Mouse (Mus musculus) midbrain, embryonic 15.5 days (tissue): ENCODE measurements around the gene Shisal2a. TPM values are rescaled to one million over a fixed set of nuclear protein-coding genes. Genes with fewer than 3 reads are reported as not detected.

Source experiments
- ATAC-seq: fragments of 200-750 bp; cut with Nextera tagmentation; replicated peaks from 2 replicates; pipeline ENCODE4 v1.8.0; 2017; ENCODE audit warnings: moderate TSS enrichment
- H3K27ac ChIP-seq: fragments of 300-500 bp; sonication (generic); 2 replicates; pipeline ENCODE4 v1.5.1; 2015; ENCODE audit warnings: mild to moderate bottlenecking, inconsistent platforms
- H3K27me3 ChIP-seq: fragments of 300-500 bp; sonication (generic); replicated peaks from 2 replicates; pipeline ENCODE4 v1.6.1; 2015; ENCODE audit warnings: inconsistent platforms
- H3K36me3 ChIP-seq: fragments of 300-500 bp; sonication (generic); replicated peaks from 2 replicates; pipeline ENCODE4 v1.6.1; 2015; ENCODE audit warnings: inconsistent platforms
- H3K4me1 ChIP-seq: fragments of 300-500 bp; sonication (generic); 2 replicates; pipeline ENCODE4 v1.6.1; 2015; ENCODE audit warnings: inconsistent platforms
- H3K4me2 ChIP-seq: fragments of 300-500 bp; sonication (generic); 2 replicates; pipeline ENCODE4 v1.6.1; 2015; ENCODE audit warnings: inconsistent platforms, mild to moderate bottlenecking, moderate library complexity
- H3K4me3 ChIP-seq: fragments of 300-500 bp; sonication (generic); 2 replicates; pipeline ENCODE4 v1.5.1; 2015; ENCODE audit warnings: mild to moderate bottlenecking, inconsistent platforms
- H3K9ac ChIP-seq: fragments of 300-500 bp; sonication (generic); 2 replicates; pipeline ENCODE4 v1.6.1; 2015; ENCODE audit warnings: mild to moderate bottlenecking, inconsistent platforms
- H3K9me3 ChIP-seq: fragments of 300-500 bp; sonication (generic); 2 replicates; pipeline ENCODE4 v1.6.1; 2016; ENCODE audit warnings: inconsistent platforms
- WGBS: fragments of 180-500 bp; shearing (Covaris S2); methylation state at CpG from one replicate; pipeline ENCODE4 v1.1.7; 2015; ENCODE audit warnings: mixed read lengths; 5-methylcytosine and 5-hydroxymethylcytosine counted together
- polyA plus RNA-seq: library from polyadenylated mRNA; unstranded; fragments of >200 nt; fragmentation: Nextera tagmentation; extraction: Ambion mirVana; gene quantifications from 2 replicates; pipeline ENCODE4 v1.2.1, GENCODE M21; 2015

Gene Shisal2a
- polyA plus RNA-seq = 6.4 TPM in 2 replicates

- Histone ChIP-seq H3K9ac (peak within 1 kb of the TSS; percentile 47), H3K36me3 (no peaks in the 10 kb centered on the region), H3K4me3 (peak within 1 kb of the TSS; percentile 44), H3K9me3 (no peaks in the 10 kb centered on the region), H3K27me3 (0 out of 2 replicates have a peak, but pooled peaks cover 4% of the 10 kb centered on the region), H3K27ac (no peak within 1 kb of the TSS), H3K4me2 (peak within 1 kb of the TSS; percentile 64), H3K4me1 (peaks cover 24% of the 10 kb centered on the region)
- WGBS = 2% methylated on average over 49 of the region's 55 CpGs
- ATAC-seq = peak; percentile 48
Measured at GRCm38 (mm10) chr4:108383183-108383714, at the start of gene Shisal2a. Gene Shisal2a (minus strand): TSS chr4:108383349.

GRCm38 (mm10) chr4:108431561-108431936, 48.4 kb upstream of the Shisal2a start:
- no peaks in the 10 kb centered on the region for H3K36me3 ChIP-seq
- ATAC-seq = no peak
- no peak overlapping the region for H3K4me3 ChIP-seq
- WGBS = 37% methylated on average over 2 of the region's 2 CpGs
- H3K9ac ChIP-seq = no peak overlapping the region
- no peak overlapping the region for H3K4me2 ChIP-seq
- H3K9me3 ChIP-seq = no peaks in the 10 kb centered on the region
- peaks cover 14% of the 10 kb centered on the region for H3K4me1 ChIP-seq
- H3K27ac ChIP-seq = peak overlapping the region; percentile 62
- H3K27me3 ChIP-seq = no peaks in the 10 kb centered on the region

GRCm38 (mm10) chr4:108430656-108431560, 47.8 kb upstream of the Shisal2a start:
- no peak overlapping the region for H3K9ac ChIP-seq
- H3K4me1 ChIP-seq = peaks cover 14% of the 10 kb centered on the region
- H3K36me3 ChIP-seq = no peaks in the 10 kb centered on the region
- H3K4me2 ChIP-seq = no peak overlapping the region
- ATAC-seq = peak; percentile 88
- WGBS = 28% methylated on average over 4 of the region's 4 CpGs
- H3K9me3 ChIP-seq = no peaks in the 10 kb centered on the region
- no peak overlapping the region for H3K4me3 ChIP-seq
- no peaks in the 10 kb centered on the region for H3K27me3 ChIP-seq
- H3K27ac ChIP-seq = peak overlapping the region; percentile 62

GRCm38 (mm10) chr4:108428341-108428721, 45.2 kb upstream of the Shisal2a start:
- WGBS = 87% methylated on average over 6 of the region's 6 CpGs

GRCm38 (mm10) chr4:108427719-108428340, 44.7 kb upstream of the Shisal2a start:
- Histone ChIP-seq H3K27ac (no peak overlapping the region), H3K9me3 (no peaks in the 10 kb centered on the region), H3K4me2 (no peak overlapping the region), H3K9ac (no peak overlapping the region), H3K27me3 (no peaks in the 10 kb centered on the region), H3K36me3 (no peaks in the 10 kb centered on the region), H3K4me1 (peaks cover 14% of the 10 kb centered on the region), H3K4me3 (no peak overlapping the region)
- no peak for ATAC-seq
- WGBS = 81% methylated on average over 11 of the region's 11 CpGs

More at GRCm38 (mm10) chr4:108428341-108428721, 45.2 kb upstream of the Shisal2a start:
- H3K9me3 ChIP-seq = no peaks in the 10 kb centered on the region
- no peaks in the 10 kb centered on the region for H3K27me3 ChIP-seq
- no peak overlapping the region for H3K4me3 ChIP-seq
- H3K36me3 ChIP-seq = no peaks in the 10 kb centered on the region
- no peak overlapping the region for H3K9ac ChIP-seq
- H3K4me1 ChIP-seq = peaks cover 14% of the 10 kb centered on the region
- no peak for ATAC-seq
- H3K4me2 ChIP-seq = no peak overlapping the region
- H3K27ac ChIP-seq = no peak overlapping the region

GRCm38 (mm10) chr4:108424587-108424986, 41.4 kb upstream of the Shisal2a start:
- WGBS = 91% methylated on average over 2 of the region's 2 CpGs
- Histone ChIP-seq H3K27ac (no peak overlapping the region), H3K36me3 (no peaks in the 10 kb centered on the region), H3K4me2 (no peak overlapping the region), H3K4me3 (no peak overlapping the region), H3K9ac (no peak overlapping the region), H3K4me1 (no peaks in the 10 kb centered on the region), H3K9me3 (no peaks in the 10 kb centered on the region), H3K27me3 (no peaks in the 10 kb centered on the region)
- no peak for ATAC-seq

GRCm38 (mm10) chr4:108407621-108408020, 24.5 kb upstream of the Shisal2a start:
- no peak overlapping the region for H3K9ac ChIP-seq
- ATAC-seq = no peak
- WGBS = 47% methylated on average over 8 of the region's 8 CpGs
- H3K4me3 ChIP-seq = no peak overlapping the region
- H3K9me3 ChIP-seq = no peaks in the 10 kb centered on the region
- H3K36me3 ChIP-seq = no peaks in the 10 kb centered on the region
- H3K27ac ChIP-seq = no peak overlapping the region
- H3K4me1 ChIP-seq = peaks cover 18% of the 10 kb centered on the region
- H3K27me3 ChIP-seq = no peaks in the 10 kb centered on the region
- H3K4me2 ChIP-seq = no peak overlapping the region

GRCm38 (mm10) chr4:108406861-108407401, 23.8 kb upstream of the Shisal2a start, which contains the start of gene Gpx7:
Gene Gpx7 (minus strand): TSS chr4:108406961.
- peak within 1 kb of the TSS; percentile 94 for H3K4me2 ChIP-seq
- peak within 1 kb of the TSS; percentile 60 for H3K9ac ChIP-seq
- no peaks in the 10 kb centered on the region for H3K9me3 ChIP-seq
- peak within 1 kb of the TSS; percentile 62 for H3K27ac ChIP-seq
- peak; percentile 51 for ATAC-seq
- no peaks in the 10 kb centered on the region for H3K27me3 ChIP-seq
- WGBS = 6% methylated on average over 15 of the region's 15 CpGs
- peaks cover 18% of the 10 kb centered on the region for H3K4me1 ChIP-seq
- peak within 1 kb of the TSS; percentile 49 for H3K4me3 ChIP-seq
- H3K36me3 ChIP-seq = no peaks in the 10 kb centered on the region

- Histone ChIP-seq H3K27me3 (no peaks in the 10 kb centered on the region), H3K4me1 (peaks cover 18% of the 10 kb centered on the region), H3K9me3 (no peaks in the 10 kb centered on the region), H3K4me2 (peak overlapping the region; percentile 94), H3K27ac (peak overlapping the region; percentile 62), H3K36me3 (no peaks in the 10 kb centered on the region), H3K4me3 (peak overlapping the region; percentile 49), H3K9ac (peak overlapping the region; percentile 60)
- peak; percentile 84 for ATAC-seq
- 2% methylated on average over 51 of the region's 52 CpGs for WGBS
Measured at GRCm38 (mm10) chr4:108406138-108406860, 23.1 kb upstream of the Shisal2a start.

- Histone ChIP-seq H3K36me3 (no peaks in the 10 kb centered on the region), H3K9ac (peak overlapping the region; percentile 60; the same call in 1 of the 2 replicates), H3K4me2 (peak overlapping the region; percentile 94), H3K27me3 (no peaks in the 10 kb centered on the region), H3K27ac (peak overlapping the region; percentile 62; the same call in 1 of the 2 replicates), H3K4me3 (peak overlapping the region; percentile 49), H3K4me1 (peaks cover 18% of the 10 kb centered on the region), H3K9me3 (no peaks in the 10 kb centered on the region)
- ATAC-seq = peak; percentile 75
- whole genome bisulfite sequencing = 71% methylated on average over 3 of the region's 3 CpGs
Measured at GRCm38 (mm10) chr4:108405766-108406137, 22.6 kb upstream of the Shisal2a start.

GRCm38 (mm10) chr4:108403861-108404635, 20.9 kb upstream of the Shisal2a start:
- Histone ChIP-seq H3K4me1 (peaks cover 18% of the 10 kb centered on the region), H3K4me2 (no peak overlapping the region), H3K4me3 (no peak overlapping the region), H3K36me3 (no peaks in the 10 kb centered on the region), H3K9me3 (no peaks in the 10 kb centered on the region), H3K27me3 (no peaks in the 10 kb centered on the region), H3K27ac (no peak overlapping the region), H3K9ac (no peak overlapping the region)
- WGBS = 87% methylated on average over 8 of the region's 8 CpGs
- ATAC-seq = no peak
